Mouse (Mus musculus) cerebellum, adult 2 months (tissue): ENCODE measurements around the gene Rpp25l.

Source experiments
- CTCF ChIP-seq: fragments of 200-500 bp; IDR thresholded peaks from 2 replicates; pipeline ENCODE4 v1.5.1; 2011; ENCODE audit warnings: low read depth, mild to moderate bottlenecking, control low read depth, low read length, moderate library complexity, borderline replicate concordance; ENCODE audit not compliant: insufficient read depth
- POLR2A ChIP-seq: fragments of 200-500 bp; IDR thresholded peaks from 2 replicates; pipeline ENCODE4 v1.6.1; 2011; ENCODE audit warnings: low read length, control low read depth, borderline replicate concordance; ENCODE audit not compliant: insufficient read depth

DNA sequence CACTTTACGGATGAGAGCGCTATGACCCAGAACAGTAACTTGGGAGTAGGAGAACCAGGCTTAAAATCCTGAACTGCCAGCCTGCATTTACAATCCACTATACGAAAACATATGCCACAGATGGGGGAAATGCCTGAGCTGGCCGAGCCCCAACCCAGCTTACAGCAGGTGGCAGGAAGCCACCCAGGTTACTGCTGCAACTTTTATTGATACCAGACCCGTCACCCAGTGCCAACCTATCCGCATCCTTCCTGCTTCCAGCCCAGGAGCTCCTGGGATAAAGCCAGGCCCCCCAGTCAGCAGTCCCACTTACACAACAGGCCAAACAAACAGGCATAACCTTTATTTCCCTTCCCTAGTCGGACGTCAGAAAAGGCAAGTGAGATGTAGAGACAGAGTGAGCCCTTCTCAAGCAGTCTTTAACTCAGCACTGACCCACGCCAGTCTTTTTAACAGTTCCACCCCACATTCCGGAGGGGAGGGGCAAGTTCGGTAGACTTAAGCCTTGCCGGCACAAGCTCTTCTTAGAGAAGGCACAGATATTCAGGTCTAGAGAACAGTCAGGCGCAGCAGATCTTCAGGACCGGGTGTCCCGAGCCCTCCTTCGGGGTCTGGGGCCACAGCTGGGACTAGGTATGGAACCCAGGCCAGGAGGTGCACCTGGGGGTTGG is 1.5 kb downstream of the Rpp25l start:
- TF ChIP-seq CTCF: no peak
- TF ChIP-seq POLR2A: no peak
